Mouse (Mus musculus) midbrain, embryonic 15.5 days (tissue): ENCODE data around the gene Cd2. TPM values are rescaled to one million over a fixed set of nuclear protein-coding genes. Genes with fewer than 3 reads are reported as not detected.
A peak's percentile ranks its signal among the peaks of the same experiment; 100 is the strongest.

ENCODE experiments used
- ATAC-seq: fragments of 200-750 bp; cut with Nextera tagmentation; replicated peaks from 2 replicates; pipeline ENCODE4 v1.8.0; 2017; ENCODE audit warnings: moderate TSS enrichment
- H3K27ac ChIP-seq: fragments of 300-500 bp; sonication (generic); 2 replicates; pipeline ENCODE4 v1.5.1; 2015; ENCODE audit warnings: mild to moderate bottlenecking, inconsistent platforms
- H3K27me3 ChIP-seq: fragments of 300-500 bp; sonication (generic); replicated peaks from 2 replicates; pipeline ENCODE4 v1.6.1; 2015; ENCODE audit warnings: inconsistent platforms
- H3K36me3 ChIP-seq: fragments of 300-500 bp; sonication (generic); replicated peaks from 2 replicates; pipeline ENCODE4 v1.6.1; 2015; ENCODE audit warnings: inconsistent platforms
- H3K4me1 ChIP-seq: fragments of 300-500 bp; sonication (generic); 2 replicates; pipeline ENCODE4 v1.6.1; 2015; ENCODE audit warnings: inconsistent platforms
- H3K4me2 ChIP-seq: fragments of 300-500 bp; sonication (generic); 2 replicates; pipeline ENCODE4 v1.6.1; 2015; ENCODE audit warnings: inconsistent platforms, mild to moderate bottlenecking, moderate library complexity
- H3K4me3 ChIP-seq: fragments of 300-500 bp; sonication (generic); 2 replicates; pipeline ENCODE4 v1.5.1; 2015; ENCODE audit warnings: mild to moderate bottlenecking, inconsistent platforms
- H3K9ac ChIP-seq: fragments of 300-500 bp; sonication (generic); 2 replicates; pipeline ENCODE4 v1.6.1; 2015; ENCODE audit warnings: mild to moderate bottlenecking, inconsistent platforms
- H3K9me3 ChIP-seq: fragments of 300-500 bp; sonication (generic); 2 replicates; pipeline ENCODE4 v1.6.1; 2016; ENCODE audit warnings: inconsistent platforms
- WGBS: fragments of 180-500 bp; shearing (Covaris S2); methylation state at CpG from one replicate; pipeline ENCODE4 v1.1.7; 2015; ENCODE audit warnings: mixed read lengths; 5-methylcytosine and 5-hydroxymethylcytosine counted together
- polyA plus RNA-seq: library from polyadenylated mRNA; unstranded; fragments of >200 nt; fragmentation: Nextera tagmentation; extraction: Ambion mirVana; gene quantifications from 2 replicates; pipeline ENCODE4 v1.2.1, GENCODE M21; 2015

The Cd2 gene
- polyA plus RNA-seq, 1 experiment from 2014 or later, result not detected

GRCm38 (mm10) chr3:101252141-101252540 lies 35.6 kb downstream of the Cd2 start:
- H3K27ac ChIP-seq, result no peak overlapping the region
- H3K9me3 ChIP-seq, result no peaks in the 10 kb centered on the region
- ATAC-seq, result no peak
- H3K4me3 ChIP-seq, result no peak overlapping the region
- no peaks in the 10 kb centered on the region for H3K36me3 ChIP-seq
- H3K9ac ChIP-seq, result no peak overlapping the region
- no peak overlapping the region for H3K4me2 ChIP-seq
- H3K4me1 ChIP-seq, result no peaks in the 10 kb centered on the region
- no peaks in the 10 kb centered on the region for H3K27me3 ChIP-seq
- WGBS, result 85% methylated on average over 8 of the region's 8 CpGs

GRCm38 (mm10) chr3:101249846-101250245 lies 37.9 kb downstream of the Cd2 start:
- WGBS, result 93% methylated on average over 6 of the region's 6 CpGs
- Histone ChIP-seq H3K9ac (no peak overlapping the region), H3K4me3 (no peak overlapping the region), H3K36me3 (no peaks in the 10 kb centered on the region), H3K4me1 (no peaks in the 10 kb centered on the region), H3K9me3 (no peaks in the 10 kb centered on the region), H3K4me2 (no peak overlapping the region), H3K27ac (no peak overlapping the region), H3K27me3 (no peaks in the 10 kb centered on the region)
- no peak for ATAC-seq

DNA sequence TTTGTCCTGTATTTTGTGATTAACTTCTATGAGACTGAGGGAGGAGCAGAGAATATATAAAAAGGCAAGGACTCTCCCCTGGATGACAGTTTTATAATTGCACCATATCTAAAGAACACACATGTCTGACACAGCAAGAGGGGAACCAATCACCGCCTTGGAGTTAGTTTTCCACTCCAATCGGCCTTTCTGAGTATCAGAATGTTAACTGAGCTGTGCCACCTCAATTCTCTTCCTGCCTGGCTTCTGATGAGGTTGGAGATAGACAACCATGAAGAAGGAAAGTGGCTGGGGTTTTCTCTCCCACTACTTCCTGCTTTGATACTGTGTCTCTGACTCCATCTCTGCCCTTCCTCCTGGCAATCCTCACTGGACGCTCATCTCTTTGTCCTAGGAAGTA lies 42.5 kb downstream of the Cd2 start:
- no peak overlapping the region for H3K27ac ChIP-seq
- H3K36me3 ChIP-seq, result no peaks in the 10 kb centered on the region
- no peak overlapping the region for H3K4me3 ChIP-seq
- H3K27me3 ChIP-seq, result no peaks in the 10 kb centered on the region
- no peaks in the 10 kb centered on the region for H3K9me3 ChIP-seq
- no peak overlapping the region for H3K9ac ChIP-seq
- WGBS, result 81% methylated on average over 3 of the region's 3 CpGs
- no peak for ATAC-seq
- H3K4me1 ChIP-seq, result no peaks in the 10 kb centered on the region
- H3K4me2 ChIP-seq, result no peak overlapping the region

DNA sequence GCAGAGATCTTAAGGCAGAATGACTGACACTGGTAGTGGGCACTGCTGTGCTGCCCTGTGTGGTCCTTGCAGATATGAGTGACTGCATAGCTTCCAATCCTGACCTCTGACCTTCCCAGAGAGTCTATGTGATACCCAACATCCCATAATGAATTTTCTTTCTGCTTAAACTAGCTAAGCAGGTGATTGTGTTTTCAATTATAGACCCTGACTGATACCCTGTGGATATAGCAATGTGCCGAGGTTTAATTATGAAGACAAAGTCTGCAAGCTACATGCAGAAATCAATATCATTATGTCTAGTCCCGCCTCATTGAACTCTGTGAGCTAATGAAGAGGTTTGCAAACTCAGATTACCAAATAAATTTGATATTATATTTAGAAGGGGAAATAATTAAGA lies 44.7 kb downstream of the Cd2 start:
- Histone ChIP-seq H3K36me3 (no peaks in the 10 kb centered on the region), H3K9ac (no peak overlapping the region), H3K27me3 (no peaks in the 10 kb centered on the region), H3K27ac (no peak overlapping the region), H3K4me3 (no peak overlapping the region), H3K4me1 (no peaks in the 10 kb centered on the region), H3K9me3 (no peaks in the 10 kb centered on the region), H3K4me2 (no peak overlapping the region)
- 75% methylated on average over 2 of the region's 2 CpGs for WGBS
- ATAC-seq, result peak; percentile 50; the same call in 1 of the 2 replicates

DNA sequence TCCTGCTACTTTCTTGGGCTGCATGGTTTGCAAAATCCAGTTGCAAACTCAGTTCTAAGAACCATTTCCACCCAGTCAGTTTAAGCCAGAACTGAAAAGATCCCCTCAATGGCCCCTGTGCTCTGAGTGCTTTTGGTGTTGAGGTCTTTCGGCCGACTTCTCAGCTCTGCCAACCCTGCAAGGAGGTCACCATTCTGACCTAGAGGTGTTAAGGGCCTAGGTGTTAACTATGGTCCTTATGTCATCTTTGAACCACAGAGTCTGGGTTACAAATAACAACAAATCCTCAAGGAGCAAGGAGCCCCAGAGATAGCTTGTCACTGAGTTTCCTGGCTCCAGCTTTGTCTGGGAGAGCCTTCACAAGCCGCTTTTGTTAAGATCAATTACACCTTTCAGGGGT lies 45.9 kb downstream of the Cd2 start:
- Histone ChIP-seq H3K27me3 (no peaks in the 10 kb centered on the region), H3K4me2 (no peak overlapping the region), H3K9ac (no peak overlapping the region), H3K36me3 (no peaks in the 10 kb centered on the region), H3K27ac (no peak overlapping the region), H3K4me1 (peaks cover 10% of the 10 kb centered on the region; the same call in 1 of the 2 replicates), H3K4me3 (no peak overlapping the region), H3K9me3 (no peaks in the 10 kb centered on the region)
- no peak for ATAC-seq
- 61% methylated on average over 3 of the region's 3 CpGs for WGBS

- Histone ChIP-seq H3K27me3 (no peaks in the 10 kb centered on the region), H3K4me2 (no peak overlapping the region), H3K27ac (no peak overlapping the region), H3K9ac (no peak overlapping the region), H3K4me1 (peaks cover 16% of the 10 kb centered on the region), H3K36me3 (no peaks in the 10 kb centered on the region), H3K9me3 (no peaks in the 10 kb centered on the region), H3K4me3 (no peak overlapping the region)
- ATAC-seq, result no peak
- WGBS, result 79% methylated on average over 9 of the region's 9 CpGs
These were observed 46.9 kb downstream of the Cd2 start for GRCm38 (mm10) chr3:101240859-101241258.

DNA sequence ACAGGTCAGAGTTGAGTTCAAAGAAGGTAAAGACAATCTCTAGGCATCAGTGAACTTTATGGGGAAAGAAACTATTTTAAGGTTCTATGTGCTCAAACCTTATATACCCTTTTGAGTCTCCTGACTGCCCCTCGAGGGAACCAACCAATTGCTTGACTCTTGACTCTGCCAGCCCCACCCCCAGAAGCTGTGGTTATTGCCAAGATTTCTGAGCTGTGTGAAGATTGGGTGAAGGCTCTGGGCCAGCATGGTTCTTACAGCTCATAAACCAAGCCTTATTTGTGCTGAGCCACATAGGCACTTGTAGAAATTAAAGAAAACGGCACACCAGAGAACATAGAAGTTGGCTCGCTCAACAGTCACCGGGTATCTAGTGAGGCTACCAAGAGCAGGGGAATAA lies 48.5 kb downstream of the Cd2 start:
- H3K9ac ChIP-seq, result no peak overlapping the region
- H3K9me3 ChIP-seq, result no peaks in the 10 kb centered on the region
- ATAC-seq, result no peak
- H3K36me3 ChIP-seq, result no peaks in the 10 kb centered on the region
- H3K4me1 ChIP-seq, result peaks cover 16% of the 10 kb centered on the region
- H3K4me2 ChIP-seq, result no peak overlapping the region
- H3K27ac ChIP-seq, result no peak overlapping the region
- 88% methylated on average over 4 of the region's 4 CpGs for WGBS
- no peaks in the 10 kb centered on the region for H3K27me3 ChIP-seq
- no peak overlapping the region for H3K4me3 ChIP-seq

GRCm38 (mm10) chr3:101238695-101239094 lies 49.0 kb downstream of the Cd2 start:
- 88% methylated on average over 6 of the region's 6 CpGs for WGBS
- no peak for ATAC-seq
- Histone ChIP-seq H3K9ac (no peak overlapping the region), H3K27ac (no peak overlapping the region), H3K36me3 (no peaks in the 10 kb centered on the region), H3K9me3 (no peaks in the 10 kb centered on the region), H3K4me2 (no peak overlapping the region), H3K4me3 (no peak overlapping the region), H3K27me3 (no peaks in the 10 kb centered on the region), H3K4me1 (peaks cover 16% of the 10 kb centered on the region)

GRCm38 (mm10) chr3:101236995-101237808 lies 50.5 kb downstream of the Cd2 start:
- Histone ChIP-seq H3K36me3 (no peaks in the 10 kb centered on the region), H3K9me3 (no peaks in the 10 kb centered on the region), H3K9ac (no peak overlapping the region), H3K27me3 (no peaks in the 10 kb centered on the region), H3K4me3 (no peak overlapping the region), H3K4me1 (peaks cover 21% of the 10 kb centered on the region), H3K27ac (no peak overlapping the region), H3K4me2 (no peak overlapping the region)
- peak; percentile 62 for ATAC-seq
- 41% methylated on average over 16 of the region's 16 CpGs for WGBS

DNA sequence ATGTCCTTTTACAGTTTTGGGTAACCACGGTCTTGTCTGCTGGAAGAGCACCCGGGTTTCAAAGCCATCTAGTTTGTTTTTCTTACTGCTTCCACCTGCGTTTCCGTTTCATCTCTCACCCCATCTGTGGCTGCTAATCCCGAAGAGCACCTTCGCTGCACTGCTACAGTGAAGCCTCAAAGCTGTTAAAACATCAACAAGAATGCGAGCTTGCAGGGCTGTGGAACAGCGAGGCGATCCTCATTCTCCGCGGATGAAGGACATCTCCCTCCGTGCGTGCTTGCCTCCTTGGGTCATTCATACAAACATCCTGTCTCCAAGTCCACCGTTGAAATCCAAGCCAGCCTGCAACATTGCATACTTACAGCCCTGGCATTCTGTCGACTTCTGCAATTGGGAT lies 51.5 kb downstream of the Cd2 start:
- H3K4me3 ChIP-seq, result no peak overlapping the region
- no peak overlapping the region for H3K27ac ChIP-seq
- H3K9ac ChIP-seq, result no peak overlapping the region
- no peaks in the 10 kb centered on the region for H3K27me3 ChIP-seq
- no peak overlapping the region for H3K4me2 ChIP-seq
- ATAC-seq, result no peak
- no peaks in the 10 kb centered on the region for H3K9me3 ChIP-seq
- peaks cover 21% of the 10 kb centered on the region for H3K4me1 ChIP-seq
- H3K36me3 ChIP-seq, result no peaks in the 10 kb centered on the region
- WGBS, result 57% methylated on average over 15 of the region's 15 CpGs

GRCm38 (mm10) chr3:101235321-101235720 lies 52.4 kb downstream of the Cd2 start:
- H3K9me3 ChIP-seq, result no peaks in the 10 kb centered on the region
- H3K4me3 ChIP-seq, result no peak overlapping the region
- H3K27ac ChIP-seq, result no peak overlapping the region
- no peaks in the 10 kb centered on the region for H3K36me3 ChIP-seq
- no peak overlapping the region for H3K9ac ChIP-seq
- peaks cover 21% of the 10 kb centered on the region for H3K4me1 ChIP-seq
- no peaks in the 10 kb centered on the region for H3K27me3 ChIP-seq
- no peak for ATAC-seq
- no peak overlapping the region for H3K4me2 ChIP-seq
- WGBS, result 92% methylated on average over 5 of the region's 5 CpGs

DNA sequence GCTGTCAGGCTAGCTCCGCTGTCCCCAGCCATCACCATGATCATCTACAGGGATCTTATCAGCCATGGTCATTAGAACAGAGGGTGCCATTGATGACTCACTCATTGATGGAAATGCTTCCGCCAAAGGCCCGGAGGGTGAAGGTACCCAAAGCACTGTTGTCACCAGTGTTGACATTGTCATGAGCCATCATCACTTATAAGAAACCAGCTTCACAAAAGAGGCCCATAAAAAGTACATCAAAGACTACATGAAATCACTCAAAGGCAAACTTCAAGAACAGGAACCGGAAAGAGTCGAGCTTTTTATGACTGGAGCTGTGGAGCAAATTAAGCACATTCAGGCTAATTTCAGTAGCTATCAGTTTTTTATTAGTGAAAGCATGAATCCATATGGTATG lies 54.3 kb downstream of the Cd2 start:
- no peak overlapping the region for H3K9ac ChIP-seq
- no peak for ATAC-seq
- H3K4me1 ChIP-seq, result peaks cover 21% of the 10 kb centered on the region
- no peaks in the 10 kb centered on the region for H3K9me3 ChIP-seq
- H3K27me3 ChIP-seq, result no peaks in the 10 kb centered on the region
- no peak overlapping the region for H3K4me3 ChIP-seq
- H3K4me2 ChIP-seq, result no peak overlapping the region
- H3K27ac ChIP-seq, result no peak overlapping the region
- WGBS, result 94% methylated on average over 5 of the region's 5 CpGs
- no peaks in the 10 kb centered on the region for H3K36me3 ChIP-seq

- no peaks in the 10 kb centered on the region for H3K9me3 ChIP-seq
- ATAC-seq, result no peak
- H3K4me3 ChIP-seq, result no peak overlapping the region
- peaks cover 18% of the 10 kb centered on the region for H3K4me1 ChIP-seq
- H3K27me3 ChIP-seq, result no peaks in the 10 kb centered on the region
- H3K27ac ChIP-seq, result no peak overlapping the region
- no peak overlapping the region for H3K4me2 ChIP-seq
- WGBS, result 34% methylated on average over 8 of the region's 8 CpGs
- no peak overlapping the region for H3K9ac ChIP-seq
- no peaks in the 10 kb centered on the region for H3K36me3 ChIP-seq
These were observed 55.2 kb downstream of the Cd2 start for GRCm38 (mm10) chr3:101232570-101232969.
